Mouse (Mus musculus): ENCODE data around the gene Pdzd3. TPM values are rescaled to one million over a fixed set of nuclear protein-coding genes. Genes with fewer than 3 reads are reported as not detected.

The Pdzd3 gene
- polyA plus RNA-seq, 1 experiment from 2014 or later: 0.26 TPM

- Histone ChIP-seq H3K9me3 (no peaks in the 10 kb centered on the region), H3K4me2 (peak within 1 kb of the TSS; percentile 59), H3K4me1 (peaks cover 19% of the 10 kb centered on the region), H3K36me3 (no peaks in the 10 kb centered on the region), H3K27me3 (no peaks in the 10 kb centered on the region), H3K27ac (peak within 1 kb of the TSS; percentile 96), H3K4me3 (peak within 1 kb of the TSS; percentile 94), H3K9ac (peak within 1 kb of the TSS; percentile 94)
- WGBS: under 1% methylated on average over 73 of the region's 76 CpGs
- peak; percentile 91 for ATAC-seq (ENCODE audit: insufficient number of reproducible peaks, low FRiP score, low TSS enrichment, low read depth)
Measured at GRCm38 (mm10) chr9:44233802-44234478, 17.3 kb downstream of the Pdzd3 start, which contains the start of gene Cbl. TSS of gene Cbl (minus strand) at chr9:44234049.

GRCm38 (mm10) chr9:44233021-44233801, 18.1 kb downstream of the Pdzd3 start:
- Histone ChIP-seq H3K9me3 (no peaks in the 10 kb centered on the region), H3K4me2 (peak overlapping the region; percentile 59), H3K4me3 (peak overlapping the region; percentile 94), H3K9ac (peak overlapping the region; percentile 94), H3K36me3 (no peaks in the 10 kb centered on the region), H3K27ac (peak overlapping the region; percentile 96), H3K27me3 (no peaks in the 10 kb centered on the region), H3K4me1 (peaks cover 19% of the 10 kb centered on the region)
- WGBS: under 1% methylated on average over 40 of the region's 40 CpGs
- peak; percentile 78 for ATAC-seq (ENCODE audit: insufficient number of reproducible peaks, low FRiP score, low TSS enrichment, low read depth)

DNA sequence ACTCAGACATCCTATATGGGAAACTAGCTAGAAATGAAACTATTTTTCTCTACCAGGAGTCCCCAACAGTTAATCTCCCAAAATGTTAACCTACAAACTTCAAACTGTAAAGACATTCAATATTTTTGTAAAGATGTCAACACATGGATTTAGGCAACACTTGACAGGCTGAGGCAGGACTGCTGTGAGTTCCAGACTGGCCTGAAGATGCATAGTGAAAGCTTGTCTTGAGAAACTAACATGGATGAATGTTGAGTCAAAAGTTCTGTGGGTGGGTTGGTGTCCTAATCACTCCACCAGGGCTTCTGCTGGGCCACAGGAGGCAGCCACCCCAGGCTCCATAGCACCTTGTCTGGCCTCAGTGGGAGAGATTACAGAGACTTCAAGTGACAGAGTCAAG, 19.7 kb downstream of the Pdzd3 start:
- H3K4me2 ChIP-seq: no peak overlapping the region
- ATAC-seq (ENCODE audit: insufficient number of reproducible peaks, low FRiP score, low TSS enrichment, low read depth): no peak
- peak overlapping the region; percentile 94; the same call in 1 of the 2 replicates for H3K4me3 ChIP-seq

DNA sequence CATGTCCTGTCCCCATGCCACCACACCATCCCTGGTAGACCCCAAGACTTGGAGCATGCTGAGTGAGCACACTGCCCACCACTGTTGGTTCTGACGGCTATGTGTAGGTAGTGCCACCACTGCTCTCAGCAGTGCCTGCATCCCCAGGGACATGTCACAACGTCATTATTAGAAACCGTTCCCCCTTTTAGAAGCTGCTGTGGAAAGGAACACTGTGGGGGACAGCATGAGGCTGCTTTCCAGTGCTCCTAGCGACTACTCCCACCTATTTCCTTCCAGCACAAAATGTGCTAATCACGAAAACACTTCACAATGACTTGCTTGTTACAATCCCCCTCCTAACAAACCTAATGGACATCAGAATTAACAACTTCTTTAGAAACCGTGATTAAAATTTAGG, 25.3 kb downstream of the Pdzd3 start:
- H3K9ac ChIP-seq: no peak overlapping the region
- H3K4me1 ChIP-seq: 0 out of 2 replicates have a peak, but pooled peaks cover 4% of the 10 kb centered on the region
- H3K27me3 ChIP-seq: no peaks in the 10 kb centered on the region
- 58% methylated on average over 6 of the region's 6 CpGs for WGBS
- ATAC-seq (ENCODE audit: insufficient number of reproducible peaks, low FRiP score, low TSS enrichment, low read depth): no peak
- no peaks in the 10 kb centered on the region for H3K36me3 ChIP-seq
- H3K9me3 ChIP-seq: no peaks in the 10 kb centered on the region
- H3K4me2 ChIP-seq: no peak overlapping the region
- H3K4me3 ChIP-seq: no peak overlapping the region
- no peak overlapping the region for H3K27ac ChIP-seq

More for the DNA sequence above, 19.7 kb downstream of the Pdzd3 start:
- Histone ChIP-seq H3K27me3 (no peaks in the 10 kb centered on the region), H3K4me1 (peaks cover 19% of the 10 kb centered on the region), H3K9ac (no peak overlapping the region), H3K9me3 (no peaks in the 10 kb centered on the region), H3K36me3 (no peaks in the 10 kb centered on the region), H3K27ac (no peak overlapping the region)

- ATAC-seq (ENCODE audit: insufficient number of reproducible peaks, low FRiP score, low TSS enrichment, low read depth): no peak
- no peak overlapping the region for H3K4me2 ChIP-seq
- no peaks in the 10 kb centered on the region for H3K27me3 ChIP-seq
- H3K4me3 ChIP-seq: no peak overlapping the region
- no peaks in the 10 kb centered on the region for H3K9me3 ChIP-seq
- H3K27ac ChIP-seq: no peak overlapping the region
- H3K36me3 ChIP-seq: 0 out of 2 replicates have a peak, but pooled peaks cover 3% of the 10 kb centered on the region
- WGBS: 94% methylated on average over 14 of the region's 14 CpGs
- no peaks in the 10 kb centered on the region for H3K4me1 ChIP-seq
- no peak overlapping the region for H3K9ac ChIP-seq
Measured at GRCm38 (mm10) chr9:44213538-44213937, 37.7 kb downstream of the Pdzd3 start.

GRCm38 (mm10) chr9:44212406-44212805, 38.9 kb downstream of the Pdzd3 start:
- Histone ChIP-seq H3K9me3 (no peaks in the 10 kb centered on the region), H3K4me3 (no peak overlapping the region), H3K27ac (no peak overlapping the region), H3K4me1 (no peaks in the 10 kb centered on the region), H3K9ac (no peak overlapping the region), H3K4me2 (no peak overlapping the region), H3K36me3 (0 out of 2 replicates have a peak, but pooled peaks cover 3% of the 10 kb centered on the region), H3K27me3 (no peaks in the 10 kb centered on the region)
- 92% methylated on average over 4 of the region's 4 CpGs for WGBS
- ATAC-seq (ENCODE audit: insufficient number of reproducible peaks, low FRiP score, low TSS enrichment, low read depth): no peak

DNA sequence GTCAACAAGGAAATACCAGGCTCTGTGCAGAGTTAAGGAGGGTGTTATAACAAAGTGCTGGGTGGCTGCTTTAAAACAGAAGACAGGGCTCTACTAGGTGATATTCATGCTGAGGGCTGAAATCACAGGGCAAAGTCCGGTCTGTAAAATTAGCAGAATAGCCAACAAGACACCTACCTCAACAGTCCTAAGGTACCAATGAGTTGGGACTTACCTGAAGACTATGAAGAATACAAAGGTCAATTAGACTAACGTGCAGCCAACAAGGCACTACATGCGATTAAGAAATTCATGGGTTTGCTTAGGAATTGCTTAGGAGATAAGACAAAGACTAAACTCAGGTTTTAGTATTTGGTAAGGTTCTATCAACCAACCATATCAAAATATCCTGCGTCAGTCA, 41.9 kb downstream of the Pdzd3 start:
- no peak overlapping the region for H3K4me3 ChIP-seq
- WGBS: 95% methylated on average over 4 of the region's 4 CpGs
- no peak overlapping the region for H3K27ac ChIP-seq
- no peak for ATAC-seq (ENCODE audit: insufficient number of reproducible peaks, low FRiP score, low TSS enrichment, low read depth)
- no peaks in the 10 kb centered on the region for H3K4me1 ChIP-seq
- no peak overlapping the region for H3K9ac ChIP-seq
- H3K4me2 ChIP-seq: no peak overlapping the region
- H3K9me3 ChIP-seq: no peaks in the 10 kb centered on the region
- 0 out of 2 replicates have a peak, but pooled peaks cover 3% of the 10 kb centered on the region for H3K36me3 ChIP-seq
- H3K27me3 ChIP-seq: no peaks in the 10 kb centered on the region

- Histone ChIP-seq H3K27me3 (no peaks in the 10 kb centered on the region), H3K9ac (no peak overlapping the region), H3K9me3 (no peaks in the 10 kb centered on the region), H3K27ac (no peak overlapping the region), H3K4me3 (no peak overlapping the region), H3K36me3 (0 out of 2 replicates have a peak, but pooled peaks cover under 1% of the 10 kb centered on the region), H3K4me2 (no peak overlapping the region), H3K4me1 (no peaks in the 10 kb centered on the region)
- no peak for ATAC-seq (ENCODE audit: insufficient number of reproducible peaks, low FRiP score, low TSS enrichment, low read depth)
- 77% methylated on average over 2 of the region's 2 CpGs for WGBS
Measured at GRCm38 (mm10) chr9:44207840-44208239, 43.4 kb downstream of the Pdzd3 start.

- Histone ChIP-seq H3K27me3 (no peaks in the 10 kb centered on the region), H3K9me3 (no peaks in the 10 kb centered on the region), H3K36me3 (peaks cover 37% of the 10 kb centered on the region), H3K4me2 (no peak overlapping the region), H3K27ac (no peak overlapping the region), H3K4me1 (no peaks in the 10 kb centered on the region), H3K4me3 (no peak overlapping the region), H3K9ac (no peak overlapping the region)
- no peak for ATAC-seq (ENCODE audit: insufficient number of reproducible peaks, low FRiP score, low TSS enrichment, low read depth)
- WGBS: 79% methylated on average over 3 of the region's 3 CpGs
Measured at GRCm38 (mm10) chr9:44200458-44200857, 50.8 kb downstream of the Pdzd3 start.

DNA sequence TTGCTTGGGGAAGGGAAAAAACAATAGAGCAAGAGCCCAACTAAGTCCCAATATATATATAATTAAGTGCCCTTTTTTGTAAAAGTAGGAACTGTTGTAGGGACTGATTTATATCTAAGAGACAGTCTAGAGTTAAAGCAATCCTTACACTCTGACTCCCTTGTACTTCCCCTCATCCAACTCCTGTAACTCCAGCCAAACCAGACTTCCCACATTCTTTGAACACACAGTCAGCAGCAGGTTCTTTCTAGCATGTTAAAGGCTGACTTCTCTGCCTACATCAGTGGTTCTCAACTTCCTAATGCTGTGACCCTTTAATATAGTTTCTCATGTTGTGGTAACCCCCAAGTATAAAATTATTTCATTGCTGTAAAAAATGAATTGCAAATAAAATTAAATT, 51.7 kb downstream of the Pdzd3 start:
- ATAC-seq (ENCODE audit: insufficient number of reproducible peaks, low FRiP score, low TSS enrichment, low read depth): no peak
- no peak overlapping the region for H3K4me3 ChIP-seq
- H3K9ac ChIP-seq: no peak overlapping the region
- H3K36me3 ChIP-seq: peaks cover 40% of the 10 kb centered on the region
- no peaks in the 10 kb centered on the region for H3K9me3 ChIP-seq
- H3K27ac ChIP-seq: no peak overlapping the region
- H3K27me3 ChIP-seq: no peaks in the 10 kb centered on the region
- H3K4me2 ChIP-seq: no peak overlapping the region
- H3K4me1 ChIP-seq: no peaks in the 10 kb centered on the region

- ATAC-seq (ENCODE audit: insufficient number of reproducible peaks, low FRiP score, low TSS enrichment, low read depth): no peak
- 69% methylated on average over 3 of the region's 3 CpGs for WGBS
Measured at GRCm38 (mm10) chr9:44199166-44199565, 52.1 kb downstream of the Pdzd3 start.

More at GRCm38 (mm10) chr9:44199166-44199565, 52.1 kb downstream of the Pdzd3 start:
- H3K9ac ChIP-seq: no peak overlapping the region
- no peaks in the 10 kb centered on the region for H3K27me3 ChIP-seq
- H3K27ac ChIP-seq: peak overlapping the region; percentile 38
- no peaks in the 10 kb centered on the region for H3K4me1 ChIP-seq
- peaks cover 40% of the 10 kb centered on the region for H3K36me3 ChIP-seq
- H3K4me3 ChIP-seq: no peak overlapping the region
- H3K9me3 ChIP-seq: no peaks in the 10 kb centered on the region
- no peak overlapping the region for H3K4me2 ChIP-seq

All from limb, embryonic 15.5 days (tissue).